Mouse (Mus musculus) lung, adult 2 months (tissue): Measurements from ENCODE around the gene Arhgap4.

Source experiments
- CTCF ChIP-seq: fragments of 200-500 bp; IDR thresholded peaks from 2 replicates; pipeline ENCODE4 v1.5.1; 2011; ENCODE audit warnings: mild to moderate bottlenecking, low read length, control low read depth; ENCODE audit not compliant: insufficient read depth
- POLR2A ChIP-seq: fragments of 200-500 bp; IDR thresholded peaks from 2 replicates; pipeline ENCODE4 v1.6.1; 2011; ENCODE audit warnings: low read depth, mild to moderate bottlenecking, control low read depth, low read length, borderline replicate concordance; ENCODE audit errors: extremely low read depth

DNA sequence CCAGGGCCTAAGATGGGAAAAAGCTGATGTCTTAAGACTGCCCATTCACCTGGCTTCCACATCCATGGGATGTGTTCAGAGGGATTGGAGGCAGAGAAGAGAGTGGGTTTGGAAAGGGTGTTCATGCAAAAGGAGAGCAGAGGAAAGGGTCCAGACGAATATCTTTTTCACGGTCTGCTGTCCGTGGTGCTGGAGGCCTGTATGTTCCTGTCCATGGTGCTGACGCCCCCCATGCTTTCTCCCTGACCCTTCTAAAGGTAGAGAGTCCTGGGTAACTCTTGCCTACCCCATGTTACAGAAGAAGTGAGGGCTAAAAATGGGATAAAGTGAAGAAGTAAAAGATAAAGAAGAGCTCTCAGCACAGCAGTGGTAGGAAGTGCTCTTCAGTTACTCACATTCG is 52.3 kb downstream of the Arhgap4 start:
- no peak for TF ChIP-seq POLR2A
- TF ChIP-seq CTCF, result no peak
